Comparison of ENCODE assay signal across 23 mouse cellular contexts in genomic region chr1:177366914-177367313, GRCm38 (mm10).
DNase-seq lines count a peak whose midpoint lies in the region; ATAC-seq lines count a peak whose summit lies in the region.
"Had no signal": no experiment of that assay in that cellular context is flagged by ENCODE, and none has a peak within 500 bp of the region (broad histone marks: within the 10 kb centered on the region; RNA-seq: fewer than 3 reads in every experiment).

No protein-coding gene starts in this region.

- H3K9ac ChIP-seq in hindbrain, embryonic 11.5 days (ENCODE audit: low read depth, low read length), result no peak overlapping the region
- no peak overlapping the region for H3K9ac ChIP-seq in hindbrain, embryonic 14.5 days
- H3K9ac ChIP-seq in forebrain, embryonic 15.5 days (replicated peaks), result no peak overlapping the region
- H3K9ac ChIP-seq in hindbrain, embryonic 12.5 days, result no peak overlapping the region
- H3K9ac ChIP-seq in midbrain, embryonic 15.5 days, result no peak overlapping the region
- no peak overlapping the region for H3K9ac ChIP-seq in liver, embryonic 12.5 days
- H3K9ac ChIP-seq: embryonic facial prominence, embryonic 13.5 days; limb, embryonic 12.5 days had no signal

- H3K4me1 ChIP-seq in hindbrain, embryonic 11.5 days (replicated peaks; ENCODE audit: control insufficient read depth, insufficient read depth, low read length), result no peaks in the 10 kb centered on the region
- H3K4me1 ChIP-seq in hindbrain, embryonic 14.5 days (replicated peaks; ENCODE audit: control insufficient read depth, insufficient read depth, low read length), result peaks cover 2% of the 10 kb centered on the region; the same call in 1 of the 2 replicates
- peaks cover 15% of the 10 kb centered on the region for H3K4me1 ChIP-seq in forebrain, embryonic 15.5 days
- H3K4me1 ChIP-seq in hindbrain, embryonic 12.5 days, result peaks cover 9% of the 10 kb centered on the region
- peaks cover 7% of the 10 kb centered on the region for H3K4me1 ChIP-seq in midbrain, embryonic 15.5 days
- H3K4me1 ChIP-seq in liver, embryonic 12.5 days, result no peaks in the 10 kb centered on the region
- H3K4me1 ChIP-seq: limb, embryonic 12.5 days had no signal

- no peaks in the 10 kb centered on the region for H3K9me3 ChIP-seq in hindbrain, embryonic 11.5 days (ENCODE audit: control insufficient read depth, low read length)
- H3K9me3 ChIP-seq in hindbrain, embryonic 14.5 days (ENCODE audit: control insufficient read depth, low read length), result no peaks in the 10 kb centered on the region
- no peaks in the 10 kb centered on the region for H3K9me3 ChIP-seq in forebrain, embryonic 15.5 days
- H3K9me3 ChIP-seq in hindbrain, embryonic 12.5 days (replicated peaks), result no peaks in the 10 kb centered on the region
- H3K9me3 ChIP-seq in midbrain, embryonic 15.5 days, result no peaks in the 10 kb centered on the region
- no peaks in the 10 kb centered on the region for H3K9me3 ChIP-seq in liver, embryonic 12.5 days (replicated peaks)
- H3K9me3 ChIP-seq: embryonic facial prominence, embryonic 13.5 days; limb, embryonic 12.5 days had no signal

- WGBS in hindbrain, embryonic 11.5 days, result 58% methylated on average over 6 of the region's 6 CpGs
- WGBS in hindbrain, embryonic 14.5 days, result 43% methylated on average over 6 of the region's 6 CpGs
- 41% methylated on average over 6 of the region's 6 CpGs for WGBS in forebrain, embryonic 15.5 days
- WGBS in hindbrain, embryonic 12.5 days, result 49% methylated on average over 6 of the region's 6 CpGs
- 33% methylated on average over 6 of the region's 6 CpGs for WGBS in midbrain, embryonic 15.5 days
- 67% methylated on average over 6 of the region's 6 CpGs for WGBS in liver, embryonic 12.5 days (ENCODE audit: insufficient replicate concordance)

- H3K27me3 ChIP-seq in hindbrain, embryonic 11.5 days (ENCODE audit: control insufficient read depth, insufficient read depth, low read length), result no peaks in the 10 kb centered on the region
- no peaks in the 10 kb centered on the region for H3K27me3 ChIP-seq in hindbrain, embryonic 14.5 days (ENCODE audit: control insufficient read depth, insufficient read depth, low read length)
- H3K27me3 ChIP-seq in forebrain, embryonic 15.5 days, result no peaks in the 10 kb centered on the region
- H3K27me3 ChIP-seq in hindbrain, embryonic 12.5 days, result no peaks in the 10 kb centered on the region
- H3K27me3 ChIP-seq in midbrain, embryonic 15.5 days (replicated peaks), result no peaks in the 10 kb centered on the region
- H3K27me3 ChIP-seq in liver, embryonic 12.5 days (replicated peaks), result no peaks in the 10 kb centered on the region
- H3K27me3 ChIP-seq: embryonic facial prominence, embryonic 13.5 days; limb, embryonic 12.5 days had no signal

- H3K36me3 ChIP-seq in hindbrain, embryonic 11.5 days (ENCODE audit: control insufficient read depth, insufficient read depth, low read length), result no peaks in the 10 kb centered on the region
- H3K36me3 ChIP-seq in hindbrain, embryonic 14.5 days (replicated peaks; ENCODE audit: control insufficient read depth, insufficient read depth), result no peaks in the 10 kb centered on the region
- H3K36me3 ChIP-seq in forebrain, embryonic 15.5 days, result no peaks in the 10 kb centered on the region
- no peaks in the 10 kb centered on the region for H3K36me3 ChIP-seq in hindbrain, embryonic 12.5 days
- H3K36me3 ChIP-seq in midbrain, embryonic 15.5 days (replicated peaks), result no peaks in the 10 kb centered on the region
- no peaks in the 10 kb centered on the region for H3K36me3 ChIP-seq in liver, embryonic 12.5 days
- H3K36me3 ChIP-seq: embryonic facial prominence, embryonic 13.5 days; limb, embryonic 12.5 days had no signal

- no peak overlapping the region for H3K4me2 ChIP-seq in hindbrain, embryonic 11.5 days (replicated peaks; ENCODE audit: low read depth, low read length)
- no peak overlapping the region for H3K4me2 ChIP-seq in hindbrain, embryonic 14.5 days (replicated peaks)
- no peak overlapping the region for H3K4me2 ChIP-seq in forebrain, embryonic 15.5 days (replicated peaks)
- H3K4me2 ChIP-seq in hindbrain, embryonic 12.5 days (replicated peaks), result no peak overlapping the region
- no peak overlapping the region for H3K4me2 ChIP-seq in midbrain, embryonic 15.5 days
- H3K4me2 ChIP-seq in liver, embryonic 12.5 days, result no peak overlapping the region
- H3K4me2 ChIP-seq: embryonic facial prominence, embryonic 13.5 days; limb, embryonic 12.5 days; liver, embryonic 11.5 days had no signal

- H3K4me3 ChIP-seq in hindbrain, embryonic 11.5 days (ENCODE audit: low read depth, low read length), result no peak overlapping the region
- no peak overlapping the region for H3K4me3 ChIP-seq in hindbrain, embryonic 14.5 days (replicated peaks; ENCODE audit: low read length)
- H3K4me3 ChIP-seq in forebrain, embryonic 15.5 days, result no peak overlapping the region
- no peak overlapping the region for H3K4me3 ChIP-seq in hindbrain, embryonic 12.5 days
- no peak overlapping the region for H3K4me3 ChIP-seq in midbrain, embryonic 15.5 days
- no peak overlapping the region for H3K4me3 ChIP-seq in liver, embryonic 12.5 days
- H3K4me3 ChIP-seq: embryonic facial prominence, embryonic 13.5 days; erythroblast, embryonic 14.5 days; gastrocnemius, adult 2 months; limb, embryonic 12.5 days had no signal

- ATAC-seq in hindbrain, embryonic 11.5 days (ENCODE audit: low FRiP score), result peak; percentile 78; the same call in 1 of the 2 replicates
- ATAC-seq in hindbrain, embryonic 14.5 days (ENCODE audit: low FRiP score), result no peak
- 0 out of 2 replicates have a peak, but pooled peaks have one; percentile 61 for ATAC-seq in forebrain, embryonic 15.5 days (replicated peaks)
- ATAC-seq in hindbrain, embryonic 12.5 days (ENCODE audit: low FRiP score), result peak; percentile 68; the same call in 1 of the 2 replicates
- no peak for ATAC-seq in midbrain, embryonic 15.5 days (replicated peaks)
- no peak for ATAC-seq in liver, embryonic 12.5 days
- ATAC-seq: activated CD4-positive, CD25-positive, alpha-beta regulatory T cell, adult 4 months had no signal

- H3K27ac ChIP-seq in hindbrain, embryonic 11.5 days (ENCODE audit: low read depth, low read length), result no peak overlapping the region
- no peak overlapping the region for H3K27ac ChIP-seq in hindbrain, embryonic 14.5 days
- peak overlapping the region; percentile 37 for H3K27ac ChIP-seq in forebrain, embryonic 15.5 days (replicated peaks)
- H3K27ac ChIP-seq in hindbrain, embryonic 12.5 days, result peak overlapping the region; percentile 55; the same call in 1 of the 2 replicates
- 0 out of 2 replicates have a peak overlapping the region, but pooled peaks have one; percentile 20 for H3K27ac ChIP-seq in midbrain, embryonic 15.5 days
- H3K27ac ChIP-seq in liver, embryonic 12.5 days, result no peak overlapping the region
- H3K27ac ChIP-seq: embryonic facial prominence, embryonic 13.5 days; gastrocnemius, adult 2 months; limb, embryonic 12.5 days had no signal

- DNase-seq in hindbrain, embryonic 11.5 days (ENCODE audit: low spot score), result no peak
- DNase-seq in hindbrain, embryonic 14.5 days (ENCODE audit: low spot score), result no peak
- DNase-seq in T-cell, adult 2 months (ENCODE audit: low spot score), result no peak
- DNase-seq: adrenal gland, adult 8-10 months; embryo, embryonic 11 days; gastrocnemius, adult 2 months; heart, postnatal 4 days; kidney, adult 9 months; kidney, postnatal 14 days; layer of hippocampus, postnatal 36 days; lung, adult 18-20 months; lung, postnatal 14 days; right cerebral cortex, postnatal 25 days; spleen, adult 18-20 months had no signal

Comparison
In these comparisons a context has a peak if more than half of its experiments do, and no peak if none do; other contexts are left out.
1. ATAC-seq: peak in hindbrain, embryonic 11.5 days (single experiment), forebrain, embryonic 15.5 days (single experiment) and hindbrain, embryonic 12.5 days (single experiment); none in hindbrain, embryonic 14.5 days (single experiment), midbrain, embryonic 15.5 days (single experiment) and liver, embryonic 12.5 days (single experiment).
2. H3K27ac ChIP-seq: peak in forebrain, embryonic 15.5 days (single experiment), hindbrain, embryonic 12.5 days (single experiment) and midbrain, embryonic 15.5 days (single experiment); none in hindbrain, embryonic 11.5 days (single experiment), hindbrain, embryonic 14.5 days (single experiment) and liver, embryonic 12.5 days (single experiment).